Comparison of ENCODE assay signal across 8 mouse cellular contexts in genomic region chr1:165194662-165195013, GRCm38 (mm10). TPM values are rescaled to one million over a fixed set of nuclear protein-coding genes. Genes with fewer than 3 reads are reported as not detected.
DNase-seq lines count a peak whose midpoint lies in the region; ATAC-seq and TF ChIP-seq lines count a peak whose summit lies in the region.

No protein-coding gene starts in this region.

- no peak for ATAC-seq in heart, postnatal 0 days (ENCODE audit: insufficient read depth, low read depth)
- ATAC-seq in hindbrain, embryonic 12.5 days (ENCODE audit: low FRiP score) = peak; percentile 51
- no peak; the same call in 1 of the 2 replicates for ATAC-seq in midbrain, embryonic 11.5 days (ENCODE audit: low FRiP score)

- no peaks in the 10 kb centered on the region for H3K36me3 ChIP-seq in heart, postnatal 0 days (replicated peaks; ENCODE audit: control insufficient read depth, insufficient read depth, low read length)
- no peaks in the 10 kb centered on the region for H3K36me3 ChIP-seq in hindbrain, embryonic 12.5 days
- H3K36me3 ChIP-seq in midbrain, embryonic 11.5 days (ENCODE audit: control insufficient read depth, insufficient read depth, low read length) = no peaks in the 10 kb centered on the region

- H3K4me2 ChIP-seq in heart, postnatal 0 days (ENCODE audit: low read depth, low read length) = peak overlapping the region; percentile 84
- peak overlapping the region; percentile 98 for H3K4me2 ChIP-seq in hindbrain, embryonic 12.5 days (replicated peaks)
- peak overlapping the region; percentile 97 for H3K4me2 ChIP-seq in midbrain, embryonic 11.5 days

- no peaks in the 10 kb centered on the region for H3K27me3 ChIP-seq in heart, postnatal 0 days (ENCODE audit: control insufficient read depth, insufficient read depth, low read length)
- H3K27me3 ChIP-seq in hindbrain, embryonic 12.5 days = peaks cover 25% of the 10 kb centered on the region; the same call in 1 of the 2 replicates
- no peaks in the 10 kb centered on the region for H3K27me3 ChIP-seq in midbrain, embryonic 11.5 days (ENCODE audit: control insufficient read depth, insufficient read depth, low read length)

- TF ChIP-seq EP300 in heart, postnatal 0 days (IDR thresholded peaks at IDR 0.05; ENCODE audit: low read depth) = no peak

- 9% methylated on average over 5 of the region's 5 CpGs for WGBS in heart, postnatal 0 days
- 2% methylated on average over 5 of the region's 5 CpGs for WGBS in bone marrow, adult 2 months
- 14% methylated on average over 5 of the region's 5 CpGs for WGBS in hindbrain, embryonic 12.5 days
- WGBS in midbrain, embryonic 11.5 days = 15% methylated on average over 5 of the region's 5 CpGs

- no peak for TF ChIP-seq POLR2A in bone marrow, adult 2 months (IDR thresholded peaks at IDR 0.05; ENCODE audit: borderline replicate concordance, control insufficient read depth, low read depth, low read length)

- no peaks in the 10 kb centered on the region for H3K9me3 ChIP-seq in heart, postnatal 0 days (replicated peaks; ENCODE audit: control insufficient read depth, low read length)
- no peaks in the 10 kb centered on the region for H3K9me3 ChIP-seq in hindbrain, embryonic 12.5 days (replicated peaks)
- H3K9me3 ChIP-seq in midbrain, embryonic 11.5 days (ENCODE audit: control insufficient read depth, low read length) = no peaks in the 10 kb centered on the region

- peaks cover 25% of the 10 kb centered on the region for H3K4me1 ChIP-seq in heart, postnatal 0 days (ENCODE audit: control insufficient read depth, insufficient read depth)
- H3K4me1 ChIP-seq in bone marrow, adult 2 months (ENCODE audit: control insufficient read depth, insufficient read depth, low read length) = no peaks in the 10 kb centered on the region; the same call in 1 of the 2 replicates
- H3K4me1 ChIP-seq in hindbrain, embryonic 12.5 days = peaks cover 13% of the 10 kb centered on the region
- peaks cover 3% of the 10 kb centered on the region for H3K4me1 ChIP-seq in midbrain, embryonic 11.5 days (ENCODE audit: control insufficient read depth, insufficient read depth, low read length)

- TF ChIP-seq CTCF in heart, postnatal 0 days (IDR thresholded peaks at IDR 0.05; ENCODE audit: low read depth) = no peak; the same call in 1 of the 2 replicates
- no peak for TF ChIP-seq CTCF in bone marrow, adult 2 months (IDR thresholded peaks at IDR 0.05; ENCODE audit: control insufficient read depth, insufficient read depth, low read length)

- H3K27ac ChIP-seq in heart, postnatal 0 days (ENCODE audit: low read depth) = peak overlapping the region; percentile 86; the same call in 1 of the 2 replicates
- H3K27ac ChIP-seq in bone marrow, adult 2 months (ENCODE audit: control insufficient read depth, insufficient read depth, low read depth, low read length, poor library complexity) = peak overlapping the region; percentile 93
- no peak overlapping the region for H3K27ac ChIP-seq in hindbrain, embryonic 12.5 days
- no peak overlapping the region for H3K27ac ChIP-seq in midbrain, embryonic 11.5 days (ENCODE audit: low read depth, low read length)

- H3K9ac ChIP-seq in heart, postnatal 0 days (replicated peaks; ENCODE audit: low read depth, low read length) = 0 out of 2 replicates have a peak overlapping the region, but pooled peaks have one; percentile 82
- peak overlapping the region; percentile 68 for H3K9ac ChIP-seq in hindbrain, embryonic 12.5 days
- H3K9ac ChIP-seq in midbrain, embryonic 11.5 days (ENCODE audit: low read length) = peak overlapping the region; percentile 69

- H3K4me3 ChIP-seq in heart, postnatal 0 days (ENCODE audit: low read depth, low read length) = peak overlapping the region; percentile 82
- peak overlapping the region; percentile 80 for H3K4me3 ChIP-seq in bone marrow, adult 2 months (replicated peaks; ENCODE audit: control insufficient read depth, low read depth, low read length)
- peak overlapping the region; percentile 79 for H3K4me3 ChIP-seq in hindbrain, embryonic 12.5 days
- H3K4me3 ChIP-seq in midbrain, embryonic 11.5 days (ENCODE audit: low read depth, low read length) = peak overlapping the region; percentile 74

- DNase-seq in heart, postnatal 0 days (ENCODE audit: low spot score) = no peak
- DNase-seq in heart, postnatal 4 days = no peak
- DNase-seq in midbrain, embryonic 11.5 days (ENCODE audit: low spot score, missing footprints) = no peak
- DNase-seq in right cerebral cortex, adult 18-20 months = no peak
- DNase-seq in urinary bladder, adult 2 months (ENCODE audit: low spot score) = no peak
- DNase-seq in layer of hippocampus, adult 18-20 months (ENCODE audit: low spot score in 2 of 2) = no peak

RNA-seq across cellular contexts. Expression of gene Sft2d2, which starts 0.4 kb away (rescaled TPM):
- total RNA-seq in heart, postnatal 0 days (2014; rRNA removed; ENCODE audit: low replicate concordance) = 21.2 and 34.7 TPM in 2 replicates
- 11.6 and 11.9 TPM in 2 replicates for polyA plus RNA-seq in heart, postnatal 0 days (2015; fragmentation: Nextera tagmentation; extraction: Ambion mirVana)
- total RNA-seq in heart, postnatal 4 days (2021) = 10 to 100 TPM; 16.6 to 17.4 TPM
- 6.4 and 14.3 TPM in 2 replicates for polyA plus RNA-seq in bone marrow, adult 2 months (2011; ENCODE audit: insufficient read depth, insufficient read length, low replicate concordance, missing spikeins)
- 14.3 and 14.4 TPM in 2 replicates for polyA plus RNA-seq in hindbrain, embryonic 12.5 days (2016; fragmentation: Nextera tagmentation; extraction: Ambion mirVana)
- polyA plus RNA-seq in midbrain, embryonic 11.5 days (2014; fragmentation: Nextera tagmentation; extraction: Ambion mirVana) = 8.7 and 9.1 TPM in 2 replicates
- polyA plus RNA-seq in urinary bladder, adult 2 months (2012; rRNA removed) = 31.9 and 38.7 TPM in 2 replicates
- total RNA-seq in layer of hippocampus, adult 18-20 months (2021) = 10 to 100 TPM; 14.6 to 14.7 TPM

RNA-seq across cellular contexts. Expression of gene Tbx19, which starts 34.1 kb away (rescaled TPM):
- total RNA-seq in heart, postnatal 0 days (2014; rRNA removed; ENCODE audit: low replicate concordance) = not detected in 2 replicates
- polyA plus RNA-seq in heart, postnatal 0 days (2015; fragmentation: Nextera tagmentation; extraction: Ambion mirVana) = not detected in 2 replicates
- not detected for total RNA-seq in heart, postnatal 4 days (2021)
- not detected in 2 replicates for polyA plus RNA-seq in bone marrow, adult 2 months (2011; ENCODE audit: insufficient read depth, insufficient read length, low replicate concordance, missing spikeins)
- polyA plus RNA-seq in hindbrain, embryonic 12.5 days (2016; fragmentation: Nextera tagmentation; extraction: Ambion mirVana) = not detected in 2 replicates
- polyA plus RNA-seq in midbrain, embryonic 11.5 days (2014; fragmentation: Nextera tagmentation; extraction: Ambion mirVana) = not detected in 2 replicates
- not detected in 2 replicates for polyA plus RNA-seq in urinary bladder, adult 2 months (2012; rRNA removed)
- not detected for total RNA-seq in layer of hippocampus, adult 18-20 months (2021)

RNA-seq across cellular contexts. Expression of gene Tiprl, which starts 42.2 kb away (rescaled TPM):
- 11.7 and 24.8 TPM in 2 replicates for total RNA-seq in heart, postnatal 0 days (2014; rRNA removed; ENCODE audit: low replicate concordance)
- polyA plus RNA-seq in heart, postnatal 0 days (2015; fragmentation: Nextera tagmentation; extraction: Ambion mirVana) = 84.7 and 85.5 TPM in 2 replicates
- 10 to 100 TPM; 52.2 to 52.7 TPM for total RNA-seq in heart, postnatal 4 days (2021)
- polyA plus RNA-seq in bone marrow, adult 2 months (2011; ENCODE audit: insufficient read depth, insufficient read length, low replicate concordance, missing spikeins) = 19.4 and 33.0 TPM in 2 replicates
- polyA plus RNA-seq in hindbrain, embryonic 12.5 days (2016; fragmentation: Nextera tagmentation; extraction: Ambion mirVana) = 110 and 116 TPM in 2 replicates
- polyA plus RNA-seq in midbrain, embryonic 11.5 days (2014; fragmentation: Nextera tagmentation; extraction: Ambion mirVana) = 103 and 113 TPM in 2 replicates
- 40.2 and 41.2 TPM in 2 replicates for polyA plus RNA-seq in urinary bladder, adult 2 months (2012; rRNA removed)
- total RNA-seq in layer of hippocampus, adult 18-20 months (2021) = 10 to 100 TPM; 63.0 to 67.1 TPM

Comparison
In these comparisons a context has a peak if more than half of its experiments do, and no peak if none do; other contexts are left out.
1. H3K27ac ChIP-seq: peak in heart, postnatal 0 days (single experiment) and bone marrow, adult 2 months (single experiment); none in hindbrain, embryonic 12.5 days (single experiment) and midbrain, embryonic 11.5 days (single experiment).
2. Peak in every context shown above with its lines, with median percentiles within 50 percentile points of each other: H3K4me2 ChIP-seq, H3K4me3 ChIP-seq and H3K9ac ChIP-seq.